Mouse (Mus musculus) MEL (cell line): ENCODE results near the gene Igfbp1. TPM values are rescaled to one million over a fixed set of nuclear protein-coding genes. Genes with fewer than 3 reads are reported as not detected.

Experiments used
- DNase-seq: peaks from one replicate; pipeline ENCODE4 v3.0.0; 2011; ENCODE audit warnings: low read depth, low spot score
- H3K27ac ChIP-seq: 2 replicates; pipeline ENCODE4 v1.5.1; 2012; ENCODE audit warnings: low read depth, mild to moderate bottlenecking, control low read depth, low read length, moderate library complexity; ENCODE audit not compliant: control insufficient read depth
- H3K27me3 ChIP-seq, 2 experiments: fragments of 150-350 bp in 1 of 2; sonication (generic) in 1 of 2; 2 replicates each; pipeline ENCODE4 v1.6.1; 2012; ENCODE audit warnings: low read length in 2 of 2, mild to moderate bottlenecking in 2 of 2, improper control_type of control experiment in 1 of 2, moderate library complexity in 1 of 2; ENCODE audit not compliant: insufficient read depth in 2 of 2, control insufficient read depth in 1 of 2
- H3K36me3 ChIP-seq, 2 experiments: 2 replicates each; pipeline ENCODE4 v1.6.1; 2012 to 2014; ENCODE audit warnings: low read length in 2 of 2, improper control_type of control experiment in 1 of 2, inconsistent platforms in 1 of 2, mild to moderate bottlenecking in 1 of 2; ENCODE audit not compliant: insufficient read depth in 2 of 2, control insufficient read depth in 1 of 2
- H3K4me1 ChIP-seq, 2 experiments: fragments of 150-350 bp in 1 of 2; sonication (generic) in 1 of 2; 2 replicates each; pipeline ENCODE4 v1.6.1; 2012; ENCODE audit warnings: low read length in 2 of 2, improper control_type of control experiment in 1 of 2, mild to moderate bottlenecking in 1 of 2; ENCODE audit not compliant: insufficient read depth in 2 of 2, control insufficient read depth in 1 of 2
- H3K4me3 ChIP-seq, 2 experiments: fragments of 150-350 bp in 1 of 2; sonication (generic) in 1 of 2; 2 replicates each; pipeline ENCODE4 v1.5.1; 2012; ENCODE audit warnings: low read depth in 2 of 2, low read length in 2 of 2, mild to moderate bottlenecking in 2 of 2, moderate library complexity in 2 of 2, control low read depth in 1 of 2, improper control_type of control experiment in 1 of 2; ENCODE audit not compliant: control insufficient read depth in 1 of 2, insufficient read depth in 1 of 2
- H3K79me2 ChIP-seq: 2 replicates; pipeline ENCODE4 v1.6.1; 2012; ENCODE audit warnings: mild to moderate bottlenecking, low read length, moderate library complexity; ENCODE audit not compliant: control insufficient read depth, poor library complexity, insufficient read depth
- H3K9ac ChIP-seq: 2 replicates; pipeline ENCODE4 v1.6.1; 2012; ENCODE audit warnings: low read depth, mild to moderate bottlenecking, control low read depth, low read length, moderate library complexity; ENCODE audit not compliant: control insufficient read depth, poor library complexity, severe bottlenecking
- H3K9me3 ChIP-seq: fragments of 150-350 bp; sonication (generic); replicated peaks from 2 replicates; pipeline ENCODE4 v1.6.1; 2012; ENCODE audit warnings: mild to moderate bottlenecking, low read length, improper control_type of control experiment, moderate library complexity; ENCODE audit not compliant: insufficient read depth
- BHLHE40 ChIP-seq: IDR thresholded peaks from 2 replicates; pipeline ENCODE4 v1.6.1; 2012; ENCODE audit warnings: low read depth, mild to moderate bottlenecking, inconsistent platforms, low read length, improper control_type of control experiment, borderline replicate concordance
- CHD1 ChIP-seq: IDR thresholded peaks from 2 replicates; pipeline ENCODE4 v1.6.1; 2012; ENCODE audit warnings: low read depth, mild to moderate bottlenecking, inconsistent platforms, low read length, improper control_type of control experiment
- E2F4 ChIP-seq: IDR thresholded peaks from 2 replicates; pipeline ENCODE4 v1.6.1; 2011; ENCODE audit warnings: low read depth, low read length, improper control_type of control experiment, borderline replicate concordance
- ELF1 ChIP-seq: IDR thresholded peaks from 2 replicates; pipeline ENCODE4 v1.6.1; 2014; ENCODE audit warnings: low read depth, mild to moderate bottlenecking, inconsistent platforms, low read length, improper control_type of control experiment, moderate library complexity
- EP300 ChIP-seq, 2 experiments: IDR thresholded peaks; 2 replicates each; pipeline ENCODE4 v1.6.1; 2011; ENCODE audit warnings: improper control_type of control experiment in 2 of 2, low read length in 2 of 2, low read depth in 1 of 2, mild to moderate bottlenecking in 1 of 2
- GABPA ChIP-seq: IDR thresholded peaks from 2 replicates; pipeline ENCODE4 v1.6.1; 2012; ENCODE audit warnings: low read depth, mild to moderate bottlenecking, inconsistent platforms, low read length, improper control_type of control experiment, moderate library complexity
- GATA1 ChIP-seq: IDR thresholded peaks from 2 replicates; pipeline ENCODE4 v1.6.1; 2011; ENCODE audit warnings: low read depth, low read length, improper control_type of control experiment
- JUND ChIP-seq: IDR thresholded peaks from 2 replicates; pipeline ENCODE4 v1.6.1; 2011; ENCODE audit warnings: low read depth, mild to moderate bottlenecking, improper control_type of control experiment, low read length
- MAFK ChIP-seq: IDR thresholded peaks from 2 replicates; pipeline ENCODE4 v1.6.1; 2011; ENCODE audit warnings: low read depth, mild to moderate bottlenecking, low read length, improper control_type of control experiment, borderline replicate concordance
- MAZ ChIP-seq: IDR thresholded peaks from 2 replicates; pipeline ENCODE4 v1.6.1; 2012; ENCODE audit warnings: low read depth, mild to moderate bottlenecking, inconsistent platforms, low read length, improper control_type of control experiment
- MEF2A ChIP-seq: IDR thresholded peaks from 2 replicates; pipeline ENCODE4 v1.6.1; 2014; ENCODE audit warnings: low read depth, mild to moderate bottlenecking, inconsistent platforms, low read length, improper control_type of control experiment; ENCODE audit not compliant: poor library complexity, insufficient replicate concordance, severe bottlenecking; ENCODE audit errors: extremely low read depth
- MXI1 ChIP-seq: IDR thresholded peaks from 2 replicates; pipeline ENCODE4 v1.6.1; 2011; ENCODE audit warnings: mild to moderate bottlenecking, low read depth, low read length, improper control_type of control experiment
- MYC ChIP-seq: IDR thresholded peaks from 2 replicates; pipeline ENCODE4 v1.6.1; 2011; ENCODE audit warnings: low read depth, mild to moderate bottlenecking, low read length, improper control_type of control experiment, moderate library complexity
- NELFE ChIP-seq: IDR thresholded peaks from 2 replicates; pipeline ENCODE4 v1.6.1; 2011; ENCODE audit warnings: low read depth, low read length, improper control_type of control experiment
- NRF1 ChIP-seq: IDR thresholded peaks from 2 replicates; pipeline ENCODE4 v1.6.1; 2014; ENCODE audit warnings: low read depth, mild to moderate bottlenecking, inconsistent platforms, low read length, improper control_type of control experiment, moderate library complexity; ENCODE audit not compliant: poor library complexity, insufficient read depth, severe bottlenecking
- POLR2A ChIP-seq, 2 experiments: IDR thresholded peaks; 2 replicates each; pipeline ENCODE4 v1.6.1; 2011 to 2012; ENCODE audit warnings: low read length in 2 of 2, mild to moderate bottlenecking in 2 of 2, control low read depth in 1 of 2, improper control_type of control experiment in 1 of 2, low read depth in 1 of 2, moderate library complexity in 1 of 2; ENCODE audit not compliant: control insufficient read depth in 1 of 2, insufficient read depth in 1 of 2, poor library complexity in 1 of 2
- POLR2AphosphoS2 ChIP-seq: IDR thresholded peaks from 2 replicates; pipeline ENCODE4 v1.6.1; 2011; ENCODE audit warnings: low read length, improper control_type of control experiment
- POLR2AphosphoS5 ChIP-seq: IDR thresholded peaks from 2 replicates; pipeline ENCODE4 v1.6.1; 2012; ENCODE audit warnings: low read depth, borderline replicate concordance, mild to moderate bottlenecking, inconsistent platforms, low read length, moderate library complexity, mixed read lengths
- RAD21 ChIP-seq: IDR thresholded peaks from 2 replicates; pipeline ENCODE4 v1.6.1; 2011; ENCODE audit warnings: mild to moderate bottlenecking, low read depth, low read length, improper control_type of control experiment
- RCOR1 ChIP-seq: IDR thresholded peaks from 2 replicates; pipeline ENCODE4 v1.6.1; 2012; ENCODE audit warnings: low read depth, mild to moderate bottlenecking, inconsistent platforms, low read length, improper control_type of control experiment
- SMC3 ChIP-seq: IDR thresholded peaks from 2 replicates; pipeline ENCODE4 v1.6.1; 2011; ENCODE audit warnings: low read depth, low read length, improper control_type of control experiment
- TAL1 ChIP-seq: IDR thresholded peaks from 2 replicates; pipeline ENCODE4 v1.6.1; 2012; ENCODE audit warnings: mild to moderate bottlenecking, inconsistent platforms, low read length, moderate library complexity, mixed read lengths
- TCF12 ChIP-seq: IDR thresholded peaks from 2 replicates; pipeline ENCODE4 v1.6.1; 2014; ENCODE audit warnings: low read depth, mild to moderate bottlenecking, inconsistent platforms, low read length, improper control_type of control experiment, moderate library complexity
- USF1 ChIP-seq: IDR thresholded peaks from 2 replicates; pipeline ENCODE4 v1.6.1; 2014; ENCODE audit warnings: low read depth, mild to moderate bottlenecking, inconsistent platforms, low read length, improper control_type of control experiment, moderate library complexity
- ZC3H11A ChIP-seq: IDR thresholded peaks from 2 replicates; pipeline ENCODE4 v1.6.1; 2012; ENCODE audit warnings: low read depth, mild to moderate bottlenecking, inconsistent platforms, low read length, improper control_type of control experiment
- ZNF384 ChIP-seq: IDR thresholded peaks from 2 replicates; pipeline ENCODE4 v1.6.1; 2012; ENCODE audit warnings: low read depth, mild to moderate bottlenecking, inconsistent platforms, low read length, improper control_type of control experiment
- polyA plus RNA-seq, 2 experiments: library from polyadenylated mRNA; stranded (reverse) in 1 of 2; unstranded in 1 of 2; fragments of >175 nt in 1 of 2; fragments of >200 nt in 1 of 2; gene quantifications; 2 replicates each; pipeline versions ENCODE4 v1.2.1 to v1.2.4; 2012; ENCODE audit warnings: low replicate concordance in 2 of 2, low read depth in 1 of 2; ENCODE audit not compliant: insufficient read length in 2 of 2, insufficient read depth in 1 of 2, missing spikeins in 1 of 2
- total RNA-seq: library from RNA; depleted of rRNA; stranded (reverse); fragments of 300-350 nt; gene quantifications from 2 replicates; pipeline ENCODE4 v1.2.3, GENCODE M21; 2012

Igfbp1 gene
- total and polyA plus RNA-seq, 3 experiments: not detected

GRCm38 (mm10) chr11:7236751-7237150 lies 39.2 kb downstream of the Igfbp1 start:
- H3K36me3 ChIP-seq: no peaks in the 10 kb centered on the region
- H3K4me1 ChIP-seq: no peaks in the 10 kb centered on the region
- no peak for DNase-seq
- H3K27me3 ChIP-seq: no peaks in the 10 kb centered on the region
- no peak overlapping the region for H3K27ac ChIP-seq
- no peak overlapping the region for H3K4me3 ChIP-seq
- no peaks in the 10 kb centered on the region for H3K9me3 ChIP-seq
- no peak overlapping the region for H3K9ac ChIP-seq
- no peaks in the 10 kb centered on the region for H3K79me2 ChIP-seq
- TF ChIP-seq NRF1 (no peak), MYC (no peak), MAFK (no peak), POLR2AphosphoS5 (no peak), RCOR1 (no peak), MAZ (no peak), RAD21 (no peak), CHD1 (no peak), JUND (no peak), MXI1 (no peak), ELF1 (no peak), USF1 (no peak), TCF12 (no peak), MEF2A (no peak), TAL1 (no peak)

- H3K36me3 ChIP-seq: no peaks in the 10 kb centered on the region
- no peak overlapping the region for H3K4me3 ChIP-seq
- H3K4me1 ChIP-seq: no peaks in the 10 kb centered on the region
- no peaks in the 10 kb centered on the region for H3K27me3 ChIP-seq
- H3K79me2 ChIP-seq: no peaks in the 10 kb centered on the region
- H3K9ac ChIP-seq: no peak overlapping the region
- no peak for TF ChIP-seq ZNF384
- no peak overlapping the region for H3K27ac ChIP-seq
- no peaks in the 10 kb centered on the region for H3K9me3 ChIP-seq
- DNase-seq: no peak
Measured at GRCm38 (mm10) chr11:7237712-7238111, 40.1 kb downstream of the Igfbp1 start.

GRCm38 (mm10) chr11:7238546-7238945 lies 41.0 kb downstream of the Igfbp1 start:
- Histone ChIP-seq H3K9me3 (no peaks in the 10 kb centered on the region), H3K4me3 (no peak overlapping the region), H3K4me1 (no peaks in the 10 kb centered on the region), H3K27ac (no peak overlapping the region), H3K79me2 (no peaks in the 10 kb centered on the region), H3K27me3 (no peaks in the 10 kb centered on the region), H3K36me3 (no peaks in the 10 kb centered on the region), H3K9ac (no peak overlapping the region)
- no peak for DNase-seq
- TF ChIP-seq TAL1 (no peak), NELFE (no peak), NRF1 (no peak), ZC3H11A (no peak), POLR2AphosphoS2 (no peak), E2F4 (no peak), SMC3 (no peak), EP300 (IDR thresholded peaks at IDR 0.05; ENCODE audit: low read depth in 1 of 2, low read length in 2 of 2) (no peak), ZNF384 (no peak), MAZ (no peak), BHLHE40 (no peak), GABPA (no peak), POLR2A (IDR thresholded peaks at IDR 0.05; ENCODE audit: control insufficient read depth in 1 of 2, insufficient read depth in 1 of 2, low read depth in 1 of 2, low read length in 2 of 2, poor library complexity in 1 of 2) (no peak), MAFK (no peak), GATA1 (no peak), JUND (no peak), POLR2AphosphoS5 (no peak)
